Mouse (Mus musculus) heart, embryonic 13.5 days (tissue): ENCODE data around the gene Bysl. TPM values are rescaled to one million over a fixed set of nuclear protein-coding genes. Genes with fewer than 3 reads are reported as not detected.

ENCODE experiments used
- ATAC-seq: fragments of 200-750 bp; cut with Nextera tagmentation; 2 replicates; pipeline ENCODE4 v1.8.0; 2017; ENCODE audit warnings: moderate TSS enrichment; ENCODE audit not compliant: insufficient number of reproducible peaks, low FRiP score, low TSS enrichment; ENCODE audit errors: extremely low read depth
- H3K27ac ChIP-seq: fragments of 300-500 bp; sonication (generic); replicated peaks from 2 replicates; pipeline ENCODE4 v1.5.1; 2015; ENCODE audit warnings: moderate library complexity, mild to moderate bottlenecking, inconsistent platforms
- H3K27me3 ChIP-seq: fragments of 300-500 bp; sonication (generic); replicated peaks from 2 replicates; pipeline ENCODE4 v1.6.1; 2015; ENCODE audit warnings: mild to moderate bottlenecking, inconsistent platforms
- H3K36me3 ChIP-seq: fragments of 300-500 bp; sonication (generic); 2 replicates; pipeline ENCODE4 v1.6.1; 2015; ENCODE audit warnings: mild to moderate bottlenecking, inconsistent platforms
- H3K4me1 ChIP-seq: fragments of 300-500 bp; sonication (generic); 2 replicates; pipeline ENCODE4 v1.6.1; 2015; ENCODE audit warnings: inconsistent platforms
- H3K4me2 ChIP-seq: fragments of 300-500 bp; sonication (generic); 2 replicates; pipeline ENCODE4 v1.6.1; 2015; ENCODE audit warnings: inconsistent platforms, mild to moderate bottlenecking, moderate library complexity
- H3K4me3 ChIP-seq: fragments of 300-500 bp; sonication (generic); 2 replicates; pipeline ENCODE4 v1.5.1; 2015; ENCODE audit warnings: moderate library complexity, mild to moderate bottlenecking, inconsistent platforms
- H3K9ac ChIP-seq: fragments of 300-500 bp; sonication (generic); 2 replicates; pipeline ENCODE4 v1.6.1; 2015; ENCODE audit warnings: inconsistent platforms, mild to moderate bottlenecking, moderate library complexity
- H3K9me3 ChIP-seq: fragments of 300-500 bp; sonication (generic); 2 replicates; pipeline ENCODE4 v1.6.1; 2016; ENCODE audit warnings: inconsistent platforms
- WGBS: fragments of 180-500 bp; shearing (Covaris S2); methylation state at CpG from one replicate; pipeline ENCODE4 v1.1.7; 2015; ENCODE audit warnings: mixed read lengths; 5-methylcytosine and 5-hydroxymethylcytosine counted together
- polyA plus RNA-seq: library from polyadenylated mRNA; unstranded; fragments of >200 nt; fragmentation: Nextera tagmentation; extraction: Ambion mirVana; gene quantifications from 2 replicates; pipeline ENCODE4 v1.2.1, GENCODE M21; 2015

The Bysl gene
- polyA plus RNA-seq, 1 experiment from 2014 or later: 24.1 TPM

DNA sequence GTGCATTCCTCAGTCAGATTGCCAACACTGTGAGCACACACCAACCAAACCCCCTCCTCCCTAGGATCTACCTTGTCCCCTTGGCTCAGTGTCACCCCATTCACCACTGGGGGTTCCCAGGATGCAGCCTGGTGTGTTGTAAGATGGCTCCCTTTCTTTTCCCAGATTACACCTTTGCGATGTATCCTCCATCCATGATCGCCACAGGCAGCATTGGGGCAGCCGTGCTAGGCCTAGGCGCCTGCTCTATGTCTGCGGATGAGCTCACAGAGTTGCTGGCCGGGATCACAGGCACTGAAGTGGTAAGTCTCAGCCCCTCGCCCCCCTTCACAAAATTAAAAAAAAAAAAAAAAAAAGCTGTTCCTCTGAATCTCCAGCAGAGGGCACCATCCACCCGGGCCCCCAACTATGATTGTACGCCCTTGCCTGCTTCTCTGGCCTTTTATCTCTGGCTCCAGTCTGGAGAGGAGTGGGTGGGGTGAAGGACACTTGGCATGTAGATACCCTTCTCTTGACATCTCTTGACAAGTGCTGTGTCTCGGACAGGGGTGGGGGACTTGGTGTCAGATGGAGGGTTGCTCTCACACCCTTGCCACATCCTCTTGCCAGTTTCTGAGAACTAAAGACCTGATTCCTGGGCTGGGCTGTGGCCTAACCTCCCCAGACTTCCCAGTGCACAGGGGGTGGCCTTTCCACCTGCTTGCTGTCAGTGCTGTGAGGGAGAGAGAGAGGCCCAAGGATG lies 13.3 kb downstream of the Bysl start:
- Histone ChIP-seq H3K27me3 (no peaks in the 10 kb centered on the region), H3K4me1 (peaks cover 43% of the 10 kb centered on the region), H3K27ac (peak overlapping the region; percentile 99), H3K36me3 (peaks cover 75% of the 10 kb centered on the region), H3K9me3 (no peaks in the 10 kb centered on the region), H3K4me3 (peak overlapping the region; percentile 89; the same call in 1 of the 2 replicates), H3K9ac (peak overlapping the region; percentile 100), H3K4me2 (peak overlapping the region; percentile 97)
- ATAC-seq: no peak
- WGBS: 15% methylated on average over 10 of the region's 10 CpGs

- 43% methylated on average over 13 of the region's 13 CpGs for WGBS
- Histone ChIP-seq H3K27ac (peak overlapping the region; percentile 99), H3K36me3 (peaks cover 68% of the 10 kb centered on the region), H3K4me3 (peak overlapping the region; percentile 89), H3K27me3 (no peaks in the 10 kb centered on the region), H3K9me3 (no peaks in the 10 kb centered on the region), H3K9ac (peak overlapping the region; percentile 100), H3K4me1 (peaks cover 50% of the 10 kb centered on the region), H3K4me2 (peak overlapping the region; percentile 97)
- no peak for ATAC-seq
Measured at GRCm38 (mm10) chr17:47597261-47597660, 14.0 kb downstream of the Bysl start.

- Histone ChIP-seq H3K27me3 (no peaks in the 10 kb centered on the region), H3K9ac (peak overlapping the region; percentile 100), H3K4me3 (peak overlapping the region; percentile 89), H3K27ac (peak overlapping the region; percentile 99), H3K4me2 (peak overlapping the region; percentile 97), H3K4me1 (peaks cover 50% of the 10 kb centered on the region), H3K9me3 (no peaks in the 10 kb centered on the region), H3K36me3 (peaks cover 63% of the 10 kb centered on the region)
- 49% methylated on average over 5 of the region's 5 CpGs for WGBS
- ATAC-seq: no peak
Measured at GRCm38 (mm10) chr17:47596839-47597164, 14.5 kb downstream of the Bysl start.

GRCm38 (mm10) chr17:47596162-47596838 lies 15.0 kb downstream of the Bysl start:
- 18% methylated on average over 6 of the region's 6 CpGs for WGBS
- H3K36me3 ChIP-seq: peaks cover 58% of the 10 kb centered on the region

GRCm38 (mm10) chr17:47595248-47596161 lies 15.8 kb downstream of the Bysl start:
- Histone ChIP-seq H3K27me3 (no peaks in the 10 kb centered on the region), H3K9ac (peak overlapping the region; percentile 100), H3K4me2 (peak overlapping the region; percentile 97), H3K36me3 (peaks cover 50% of the 10 kb centered on the region), H3K9me3 (no peaks in the 10 kb centered on the region), H3K4me3 (peak overlapping the region; percentile 89), H3K27ac (peak overlapping the region; percentile 99), H3K4me1 (peaks cover 56% of the 10 kb centered on the region)
- 1% methylated on average over 21 of the region's 21 CpGs for WGBS
- peak; percentile 54 for ATAC-seq

More at GRCm38 (mm10) chr17:47596162-47596838, 15.0 kb downstream of the Bysl start:
- H3K9me3 ChIP-seq: no peaks in the 10 kb centered on the region
- H3K4me1 ChIP-seq: peaks cover 50% of the 10 kb centered on the region
- H3K4me2 ChIP-seq: peak overlapping the region; percentile 97
- no peaks in the 10 kb centered on the region for H3K27me3 ChIP-seq
- no peak for ATAC-seq
- peak overlapping the region; percentile 100 for H3K9ac ChIP-seq
- H3K4me3 ChIP-seq: peak overlapping the region; percentile 89
- peak overlapping the region; percentile 99 for H3K27ac ChIP-seq

GRCm38 (mm10) chr17:47594969-47595247 lies 16.4 kb downstream of the Bysl start:
- H3K27me3 ChIP-seq: no peaks in the 10 kb centered on the region
- H3K27ac ChIP-seq: peak overlapping the region; percentile 99
- H3K4me3 ChIP-seq: peak overlapping the region; percentile 89
- peak overlapping the region; percentile 97 for H3K4me2 ChIP-seq
- peaks cover 56% of the 10 kb centered on the region for H3K4me1 ChIP-seq
- H3K9ac ChIP-seq: peak overlapping the region; percentile 100
- WGBS: 1% methylated on average over 9 of the region's 9 CpGs
- H3K36me3 ChIP-seq: peaks cover 44% of the 10 kb centered on the region
- ATAC-seq: no peak
- H3K9me3 ChIP-seq: no peaks in the 10 kb centered on the region

DNA sequence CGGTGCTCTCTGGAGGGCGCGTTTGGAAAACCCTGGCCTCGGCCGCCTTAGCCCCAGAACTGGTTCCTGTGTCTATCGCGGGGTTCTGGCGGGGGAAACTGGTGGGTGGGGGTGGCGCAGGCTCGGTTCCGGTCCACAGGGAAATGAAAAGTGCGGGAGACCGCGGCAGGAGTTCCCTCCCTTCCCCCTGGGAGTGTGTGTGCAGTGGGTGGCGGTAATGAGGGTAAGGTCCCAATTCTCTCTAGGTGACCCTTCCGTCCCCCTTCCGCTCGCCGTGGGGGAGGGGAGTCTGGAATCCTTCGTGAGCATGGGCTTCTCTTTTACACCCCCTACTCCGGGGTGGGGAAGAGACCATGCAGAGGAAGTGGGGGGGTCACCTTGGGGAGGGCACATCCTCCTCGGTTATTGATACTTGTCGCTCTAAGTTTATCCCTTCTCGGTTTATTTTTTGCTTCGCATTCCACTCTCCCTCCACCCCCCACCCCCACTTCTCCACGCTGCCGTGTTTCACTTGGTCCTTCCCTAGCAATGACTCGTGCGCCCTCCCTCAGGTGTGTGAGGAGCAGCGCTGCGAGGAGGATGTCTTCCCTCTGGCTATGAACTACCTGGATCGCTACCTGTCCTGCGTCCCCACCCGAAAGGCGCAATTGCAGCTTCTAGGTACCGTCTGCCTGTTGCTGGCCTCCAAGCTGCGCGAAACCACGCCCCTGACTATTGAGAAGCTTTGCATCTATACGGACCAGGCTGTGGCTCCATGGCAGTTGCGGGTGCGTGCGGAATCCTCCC lies 16.9 kb downstream of the Bysl start:
- H3K27ac ChIP-seq: peak overlapping the region; percentile 99
- H3K4me3 ChIP-seq: peak overlapping the region; percentile 89
- under 1% methylated on average over 43 of the region's 43 CpGs for WGBS
- H3K4me1 ChIP-seq: peaks cover 53% of the 10 kb centered on the region
- peak overlapping the region; percentile 97 for H3K4me2 ChIP-seq
- H3K27me3 ChIP-seq: no peaks in the 10 kb centered on the region
- peaks cover 39% of the 10 kb centered on the region for H3K36me3 ChIP-seq
- no peak for ATAC-seq
- peak overlapping the region; percentile 100 for H3K9ac ChIP-seq
- no peaks in the 10 kb centered on the region for H3K9me3 ChIP-seq

GRCm38 (mm10) chr17:47593854-47594182 lies 17.5 kb downstream of the Bysl start:
- Histone ChIP-seq H3K4me2 (peak overlapping the region; percentile 97), H3K9ac (peak overlapping the region; percentile 100), H3K27me3 (no peaks in the 10 kb centered on the region), H3K36me3 (peaks cover 33% of the 10 kb centered on the region), H3K4me3 (peak overlapping the region; percentile 89), H3K27ac (peak overlapping the region; percentile 99), H3K4me1 (peaks cover 52% of the 10 kb centered on the region), H3K9me3 (no peaks in the 10 kb centered on the region)
- ATAC-seq: no peak
- under 1% methylated on average over 13 of the region's 13 CpGs for WGBS

DNA sequence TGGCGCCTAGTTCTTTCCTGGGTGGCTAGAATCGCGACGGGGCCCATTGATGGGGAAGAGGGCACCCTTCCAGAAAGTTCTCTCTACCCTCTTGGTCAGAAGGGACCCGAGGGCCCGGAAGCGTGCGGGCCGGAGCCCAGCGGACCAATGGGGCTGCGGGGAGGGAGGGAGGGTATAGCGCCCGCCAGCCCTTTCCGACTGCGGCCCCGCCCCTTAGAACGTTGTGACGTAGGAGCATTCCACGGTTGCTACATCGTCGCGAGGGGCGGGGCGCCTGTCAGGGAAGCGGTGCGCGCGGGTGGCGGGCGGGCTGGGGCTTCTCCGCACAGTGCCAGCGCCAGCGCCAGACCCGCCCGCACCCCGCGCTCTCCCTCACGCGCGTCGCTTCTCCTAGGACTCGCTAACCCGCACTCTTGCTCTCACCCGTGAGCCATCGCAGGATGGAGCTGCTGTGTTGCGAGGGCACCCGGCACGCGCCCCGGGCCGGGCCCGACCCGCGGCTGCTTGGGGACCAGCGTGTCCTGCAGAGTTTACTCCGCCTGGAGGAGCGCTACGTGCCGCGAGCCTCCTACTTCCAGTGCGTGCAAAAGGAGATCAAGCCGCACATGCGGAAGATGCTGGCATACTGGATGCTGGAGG lies 18.0 kb downstream of the Bysl start:
- Histone ChIP-seq H3K4me3 (peak overlapping the region; percentile 89), H3K36me3 (peaks cover 28% of the 10 kb centered on the region), H3K4me1 (peaks cover 48% of the 10 kb centered on the region), H3K9me3 (no peaks in the 10 kb centered on the region), H3K27ac (peak overlapping the region; percentile 99), H3K27me3 (no peaks in the 10 kb centered on the region), H3K4me2 (peak overlapping the region; percentile 97), H3K9ac (peak overlapping the region; percentile 100)
- under 1% methylated on average over 58 of the region's 63 CpGs for WGBS
- peak; percentile 83 for ATAC-seq

GRCm38 (mm10) chr17:47591073-47591472 lies 20.2 kb downstream of the Bysl start:
- H3K4me1 ChIP-seq: peaks cover 25% of the 10 kb centered on the region
- ATAC-seq: no peak
- 50% methylated on average over 3 of the region's 3 CpGs for WGBS
- no peak overlapping the region for H3K9ac ChIP-seq
- H3K36me3 ChIP-seq: 0 out of 2 replicates have a peak, but pooled peaks cover 6% of the 10 kb centered on the region
- H3K27me3 ChIP-seq: no peaks in the 10 kb centered on the region
- no peak overlapping the region for H3K4me2 ChIP-seq
- H3K9me3 ChIP-seq: no peaks in the 10 kb centered on the region
- no peak overlapping the region for H3K27ac ChIP-seq
- no peak overlapping the region for H3K4me3 ChIP-seq
